Mouse (Mus musculus) NIH3T3 (cell line): ENCODE measurements around the gene Cnot10.

Source experiments
- DNase-seq: peaks from one replicate; pipeline ENCODE4 v3.0.0-alpha.2; 2012; ENCODE audit warnings: low read depth

Cnot10 gene

DNA sequence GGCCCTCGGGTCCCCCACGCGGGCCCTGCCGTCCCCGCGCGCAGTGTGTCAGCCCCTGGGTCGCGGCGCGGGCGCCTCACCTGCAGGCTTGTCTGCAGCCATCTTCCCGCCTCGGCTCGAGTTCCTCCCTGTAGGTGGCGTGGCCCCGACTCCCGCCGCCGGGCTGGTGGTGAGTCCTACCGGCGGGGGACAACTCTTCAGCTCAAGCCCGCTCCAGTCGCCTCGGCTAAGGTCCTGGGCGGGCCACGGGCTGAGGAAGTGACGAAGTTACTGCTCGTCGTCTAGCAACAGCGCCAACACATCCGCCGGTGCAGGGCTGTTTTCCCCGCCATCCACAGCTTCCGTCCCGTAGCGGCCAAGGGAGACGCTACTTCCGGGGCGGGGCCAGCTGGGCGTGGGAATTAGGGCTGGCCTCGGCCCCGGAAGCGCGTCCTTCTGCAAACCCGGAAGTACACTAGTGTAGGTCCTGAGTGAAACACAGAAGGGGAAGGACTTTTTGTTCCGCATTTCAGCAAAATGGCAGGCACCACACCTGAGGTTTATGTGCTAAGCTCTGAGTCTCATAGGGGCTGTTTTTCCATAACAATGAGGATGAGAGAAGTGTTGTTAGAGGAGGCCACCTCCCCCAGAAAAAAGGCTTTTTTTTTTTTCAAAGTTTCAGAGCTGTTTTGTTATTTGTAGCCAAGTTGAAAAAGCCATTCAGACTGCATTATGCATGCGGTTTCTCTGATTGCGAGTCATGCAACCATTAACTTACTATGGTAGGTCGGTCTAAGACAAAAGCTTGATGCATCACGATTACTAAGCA is at the start of gene Cnot10:
Gene Cnot10, minus strand, starts transcription at position 346 of the 808 bp plus-strand sequence.
- DNase-seq, result peak; percentile 99

DNA sequence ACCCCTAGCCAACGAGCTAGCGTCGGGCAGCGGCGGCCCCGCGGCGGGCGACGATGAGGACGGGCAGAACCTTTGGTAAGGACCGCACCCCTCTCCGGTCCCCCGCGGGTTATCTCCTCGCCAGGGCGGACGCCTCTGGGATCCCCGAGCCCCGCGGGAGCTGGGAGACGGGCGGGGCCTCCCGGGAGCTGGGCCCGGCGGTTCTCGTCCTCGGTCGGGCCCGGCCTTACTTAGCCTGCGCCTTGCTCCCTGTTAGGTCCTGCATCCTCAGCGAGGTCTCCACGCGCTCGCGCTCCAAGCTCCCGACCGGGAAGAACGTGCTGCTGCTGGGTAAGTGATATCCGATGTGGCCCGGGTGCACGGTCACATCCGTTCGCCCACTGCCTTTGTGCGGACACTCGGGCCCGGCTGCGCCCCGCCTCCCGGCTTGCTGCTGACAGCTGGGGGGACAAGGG is 49.0 kb upstream of the Cnot10 start:
- peak; percentile 54 for DNase-seq

DNA sequence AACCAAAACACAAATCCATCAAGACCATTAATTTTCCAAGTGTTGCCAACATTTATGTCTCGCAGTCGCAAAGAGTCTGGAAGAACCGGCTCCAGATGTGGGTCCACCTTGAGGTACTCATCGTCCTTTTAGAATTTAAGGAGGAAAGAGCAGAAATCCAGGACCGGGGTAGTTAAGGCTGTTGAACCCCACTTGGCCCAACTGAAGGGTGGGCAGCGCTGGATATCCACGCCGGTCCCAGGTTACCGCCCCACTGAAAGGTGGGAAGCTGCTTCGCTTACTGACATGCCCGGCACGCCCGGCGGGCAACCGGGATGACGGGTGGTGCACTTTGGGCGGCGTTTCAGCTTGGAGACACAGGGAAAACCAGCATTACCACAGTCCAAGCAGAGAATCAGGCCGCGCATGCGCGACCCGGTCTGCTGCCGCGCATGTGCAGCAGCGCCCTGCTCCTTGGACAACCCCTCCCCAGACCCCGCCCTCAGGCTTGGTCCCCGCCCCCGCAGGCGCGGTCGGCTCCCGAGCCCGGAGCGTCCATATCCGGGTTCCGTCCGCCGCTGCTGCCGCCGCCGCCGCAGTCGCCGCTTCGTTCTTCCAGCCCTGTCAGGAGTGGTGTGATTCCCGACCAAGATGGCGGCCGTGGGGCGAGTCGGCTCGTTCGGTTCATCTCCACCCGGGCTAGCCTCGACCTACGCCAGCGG is 48.4 kb upstream of the Cnot10 start, which contains the start of gene Dync1li1:
Gene Dync1li1, plus strand, starts transcription at position 539 of the 701 bp plus-strand sequence.
- DNase-seq, result peak; percentile 98

DNA sequence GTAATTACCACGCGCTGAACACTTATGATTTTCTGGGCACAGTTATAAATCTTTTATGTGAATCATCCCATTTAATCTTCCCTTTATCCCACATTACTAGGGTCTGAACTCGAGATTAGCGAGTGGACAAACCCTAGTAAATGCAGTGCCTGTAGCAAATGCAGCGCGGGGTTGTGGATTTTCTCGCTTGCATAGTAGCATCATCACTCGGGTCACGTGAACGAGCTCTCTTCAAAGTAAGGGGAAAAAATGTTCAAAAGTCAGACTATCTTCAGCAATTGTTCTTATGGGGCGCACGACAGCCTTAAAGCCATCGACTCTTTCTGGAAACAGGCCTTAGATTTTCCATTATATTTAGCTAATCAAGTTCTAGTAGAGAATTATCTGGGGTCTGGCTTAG is 47.7 kb upstream of the Cnot10 start:
- no peak for DNase-seq

DNA sequence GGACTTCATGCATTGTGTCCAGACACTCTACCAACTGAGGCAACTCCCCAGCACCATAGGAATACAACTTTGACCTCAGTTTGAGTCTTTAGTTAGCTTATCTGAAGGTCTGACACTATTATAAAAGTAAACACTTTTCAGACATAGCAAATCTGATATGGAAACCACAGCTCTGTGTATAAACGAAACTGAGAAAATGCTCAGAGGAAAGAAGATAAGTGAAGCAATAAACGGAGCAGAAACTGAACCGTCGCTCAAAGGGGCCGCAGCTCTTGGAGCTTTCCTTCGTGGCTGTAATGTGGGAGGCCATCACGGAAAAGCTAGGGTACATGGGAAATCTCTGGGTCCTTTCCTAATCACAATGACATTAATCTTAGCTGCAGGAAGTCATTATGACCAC is 46.3 kb upstream of the Cnot10 start:
- no peak for DNase-seq

DNA sequence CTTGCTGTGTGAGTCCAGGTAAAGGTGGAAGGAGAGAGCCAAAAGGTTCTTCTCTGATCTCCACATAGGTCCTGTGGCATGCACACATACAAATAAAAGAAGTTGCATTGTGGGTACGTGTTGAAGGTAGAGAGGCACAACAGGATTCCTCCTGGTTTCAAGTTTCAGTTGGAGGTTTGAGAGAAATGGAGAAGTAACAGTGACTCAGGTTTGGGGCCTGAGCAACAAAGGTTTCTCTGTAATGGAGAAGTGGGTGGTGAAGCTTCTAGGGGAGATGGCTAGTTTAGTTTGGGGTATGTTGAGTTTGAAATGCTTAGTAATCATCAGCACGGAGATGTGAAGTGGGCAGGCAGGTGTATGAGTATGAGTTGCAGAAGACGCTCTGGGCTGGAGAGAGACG is 42.2 kb upstream of the Cnot10 start:
- DNase-seq, result no peak

DNA sequence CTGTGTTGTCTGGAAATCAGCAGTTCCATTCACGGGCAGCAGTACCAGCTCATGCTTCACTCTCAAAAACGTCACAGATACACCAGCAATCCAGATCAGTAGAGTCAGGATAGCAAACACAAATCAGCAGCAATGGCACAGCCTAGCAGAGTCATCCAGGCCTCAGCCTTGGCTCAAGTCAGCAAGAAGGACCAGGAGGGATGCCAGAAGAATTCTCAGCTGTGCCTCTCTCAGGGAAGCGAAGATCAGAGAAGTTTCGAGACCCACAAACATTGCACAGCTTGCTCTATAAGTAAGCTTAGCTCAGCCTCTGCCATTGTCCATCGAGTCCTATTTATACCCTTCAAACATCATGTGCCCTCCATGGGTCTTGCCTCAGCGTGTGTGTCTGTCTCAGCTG is 40.5 kb upstream of the Cnot10 start:
- peak; percentile 28 for DNase-seq

DNA sequence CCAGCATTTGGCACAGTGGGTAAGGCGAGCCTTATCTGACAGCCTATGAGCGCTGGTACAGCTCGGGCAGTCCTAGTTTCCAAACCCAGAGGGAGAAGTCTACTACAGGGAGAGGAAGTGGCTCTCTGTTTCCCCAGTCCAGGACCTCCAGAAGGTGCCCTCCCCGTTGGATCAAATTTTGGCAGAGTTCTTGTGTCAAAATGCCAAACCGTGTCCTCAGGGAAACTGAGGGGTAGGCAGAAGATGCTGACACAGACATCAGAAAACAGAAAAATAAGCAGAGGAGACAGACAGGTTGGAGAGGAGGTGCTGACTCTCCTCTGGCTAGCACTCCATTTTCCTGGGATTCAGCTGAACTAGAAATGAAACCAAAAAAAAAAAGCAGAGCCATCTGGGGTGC is 40.0 kb upstream of the Cnot10 start:
- DNase-seq, result no peak

DNA sequence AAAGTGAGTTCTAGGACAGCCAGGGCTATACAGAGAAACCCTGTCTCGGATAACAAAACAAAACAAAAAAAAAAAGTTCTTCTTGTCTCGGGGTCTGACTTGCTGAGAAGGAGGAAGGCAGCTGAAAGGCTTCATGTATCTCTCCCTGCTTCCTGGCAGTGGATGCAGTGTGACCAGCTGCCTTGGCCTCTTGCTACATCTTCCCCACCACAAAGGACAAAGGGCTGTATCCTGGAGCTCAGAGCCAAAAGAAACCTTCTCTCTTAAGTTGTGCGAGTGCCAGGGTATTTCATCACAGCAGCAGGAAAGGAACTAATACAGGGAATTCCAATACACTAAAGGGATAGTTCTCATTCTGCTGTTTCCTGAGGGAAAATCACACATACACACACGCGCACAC is 38.6 kb upstream of the Cnot10 start:
- DNase-seq, result peak; percentile 68

DNA sequence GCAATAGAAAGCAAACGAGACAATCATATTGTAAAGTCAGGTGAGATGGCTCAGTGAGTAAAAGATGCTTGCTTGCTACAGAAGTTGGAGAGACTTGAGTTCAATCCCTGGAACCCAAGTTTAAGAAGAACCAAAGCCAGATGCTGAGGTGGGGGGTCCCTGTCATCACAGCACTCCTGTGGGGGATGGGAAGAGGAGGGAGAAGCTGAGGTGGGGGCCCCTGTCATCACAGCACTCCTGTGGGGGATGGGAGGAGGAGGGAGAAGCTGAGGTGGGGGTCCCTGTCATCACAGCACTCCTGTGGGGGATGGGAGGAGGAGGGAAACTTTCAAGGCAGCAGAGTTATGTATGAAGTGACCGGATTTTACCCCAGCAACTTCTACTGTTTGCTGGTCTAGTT is 33.6 kb upstream of the Cnot10 start:
- DNase-seq, result no peak

DNA sequence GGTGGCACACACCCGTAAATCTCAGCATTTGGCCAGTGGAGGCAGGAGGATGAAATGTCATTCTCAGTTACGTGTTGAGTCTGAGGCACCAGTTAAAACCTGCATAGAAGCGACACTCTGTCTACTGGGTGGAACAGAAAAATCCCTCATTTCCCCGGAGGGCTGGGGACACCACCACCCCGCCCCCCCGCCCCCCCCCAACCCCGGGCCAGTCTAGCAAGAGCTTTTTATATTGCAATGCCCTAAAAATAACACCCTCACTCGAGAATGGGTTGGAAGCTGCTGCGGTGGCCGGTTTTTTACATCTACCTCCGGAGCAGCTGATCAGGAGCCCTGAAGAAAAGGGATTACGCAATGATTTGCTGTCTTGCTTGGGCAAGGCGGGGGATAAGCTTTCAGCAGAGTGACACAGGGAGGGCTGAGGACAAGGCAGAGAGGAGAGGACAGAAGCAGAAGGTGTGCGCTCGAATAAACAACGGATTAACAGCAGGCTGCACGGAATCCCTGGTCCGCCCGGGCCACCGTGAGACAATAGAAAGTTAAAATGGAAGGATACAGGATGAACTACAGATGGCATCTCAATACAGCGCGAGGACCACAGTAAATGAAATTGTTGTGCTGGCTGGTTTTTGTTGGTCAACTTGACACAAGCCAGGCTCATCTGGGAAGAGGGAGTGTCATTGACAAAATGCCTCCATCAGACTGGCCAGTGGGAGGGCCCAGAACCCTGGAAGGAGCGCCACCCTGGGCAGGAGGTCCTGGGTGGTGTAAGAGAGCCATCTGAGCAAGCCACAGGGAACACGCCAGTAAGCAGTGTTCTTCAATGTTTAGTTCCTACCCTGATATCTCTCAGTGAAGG is 32.9 kb upstream of the Cnot10 start:
- DNase-seq, result no peak

DNA sequence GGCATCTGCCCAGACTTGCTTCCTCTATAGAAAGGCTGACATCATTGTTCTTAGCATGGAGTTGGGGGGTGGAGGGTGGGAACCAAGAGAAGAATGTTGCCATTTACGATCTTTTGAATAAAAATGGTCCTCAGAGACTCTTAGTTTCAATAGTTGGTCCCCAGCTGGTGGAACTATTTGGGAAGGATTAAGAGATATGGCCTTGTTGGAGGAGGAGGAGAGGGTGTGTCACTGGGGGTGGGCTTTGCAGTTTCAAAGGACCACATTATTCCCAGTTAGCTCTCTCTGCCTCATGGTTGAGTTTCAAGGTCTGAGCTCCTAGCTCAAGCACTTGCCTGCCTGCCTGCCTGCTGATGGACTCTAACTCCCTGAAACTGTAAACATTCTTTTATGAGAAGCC is 32.0 kb upstream of the Cnot10 start:
- no peak for DNase-seq

DNA sequence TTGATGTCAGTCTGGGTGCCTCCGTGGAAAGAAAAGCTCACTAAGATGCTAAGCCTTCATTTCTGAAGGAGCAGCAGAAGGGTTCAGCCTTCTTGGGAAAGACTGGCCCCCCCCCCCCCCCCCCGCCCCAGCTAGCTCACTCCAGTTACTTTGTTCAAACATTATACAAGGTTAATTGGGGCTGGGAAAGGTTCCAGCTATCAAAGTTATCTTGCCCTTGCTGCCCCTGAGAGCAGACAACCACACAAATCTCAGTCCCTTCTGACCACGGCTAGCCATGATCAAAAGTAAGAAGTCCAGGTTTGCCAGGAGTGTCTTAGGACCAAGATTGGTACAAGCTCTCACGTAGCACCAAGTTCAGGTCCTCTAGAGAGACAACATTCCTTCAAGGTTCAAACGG is 29.0 kb upstream of the Cnot10 start:
- DNase-seq, result no peak

DNA sequence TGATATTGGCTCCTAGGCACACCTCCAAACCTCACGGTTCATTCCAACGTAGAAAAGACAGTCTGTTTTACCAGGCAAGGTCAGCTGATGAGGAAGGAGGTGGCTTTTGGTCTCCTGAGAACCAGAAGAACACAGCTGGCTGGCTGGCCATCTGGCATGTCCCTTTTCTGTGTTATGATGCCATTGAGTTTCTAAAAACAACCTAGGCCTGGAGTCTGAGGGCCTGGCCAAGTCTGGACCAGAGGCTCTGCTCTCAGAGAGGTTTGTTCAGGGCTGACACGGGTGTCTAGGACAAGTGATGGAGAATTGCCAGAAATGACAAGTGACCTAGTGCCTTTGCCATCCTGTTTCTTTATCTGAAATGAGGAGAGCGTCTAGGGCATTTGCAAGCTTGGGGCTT is 28.1 kb upstream of the Cnot10 start:
- DNase-seq, result no peak

DNA sequence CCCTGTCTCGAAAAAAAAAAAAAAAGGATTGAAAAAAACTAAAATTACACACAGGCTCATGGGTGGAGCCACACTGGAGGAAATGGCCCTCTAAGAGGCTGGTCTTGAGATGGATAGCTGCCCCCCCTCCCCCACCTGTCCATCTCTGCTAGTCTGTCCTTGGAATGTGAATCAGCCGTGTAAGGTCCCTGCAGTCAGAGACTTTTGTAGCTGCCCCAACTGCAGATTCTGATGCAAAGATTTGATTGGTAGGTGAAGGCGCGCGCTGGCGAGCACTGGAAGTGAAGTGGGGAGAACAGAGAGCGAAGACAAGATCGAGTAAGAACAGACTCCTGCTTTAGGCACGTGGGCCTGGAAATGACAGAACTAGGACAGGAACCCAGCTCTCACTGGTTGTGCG is 26.9 kb upstream of the Cnot10 start:
- DNase-seq, result no peak

DNA sequence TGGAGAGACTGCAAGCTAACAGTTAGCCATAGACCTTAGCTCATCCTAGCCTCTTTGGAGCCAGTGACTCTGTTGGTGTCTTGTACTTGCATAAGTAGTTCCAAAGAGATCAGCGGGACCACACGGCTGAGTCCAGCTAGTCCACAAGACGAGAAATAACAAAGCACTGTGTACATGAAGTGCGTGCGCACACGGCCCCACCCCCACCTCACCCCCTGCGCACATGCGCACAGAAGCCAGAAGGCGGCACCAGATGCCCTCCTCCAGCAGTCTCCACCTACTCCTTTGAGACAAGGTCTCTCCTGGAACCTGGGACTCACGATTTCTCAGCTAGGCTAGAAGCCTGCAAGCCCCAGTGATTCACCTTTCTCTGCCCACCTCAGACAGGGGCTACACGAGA is 23.8 kb upstream of the Cnot10 start:
- DNase-seq, result no peak

DNA sequence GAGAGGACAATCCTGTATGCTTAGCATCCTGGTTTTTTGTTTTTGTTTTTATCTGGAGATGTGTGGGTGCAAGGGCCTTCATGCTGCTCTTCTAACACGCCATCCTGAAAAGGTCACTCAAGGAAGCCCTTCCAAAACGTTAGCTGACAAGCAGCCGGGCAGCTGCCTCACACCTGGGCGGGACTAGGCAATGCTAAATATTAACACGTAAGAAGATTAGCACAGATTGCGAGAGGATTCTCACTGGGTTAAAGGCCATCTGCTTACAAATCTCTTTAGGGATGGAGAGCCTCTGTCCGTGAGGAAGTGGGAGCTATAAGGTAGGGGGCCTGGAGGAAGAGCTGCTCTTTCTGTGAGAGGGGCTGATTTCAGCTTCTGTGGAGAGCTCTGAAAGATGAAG is 22.0 kb upstream of the Cnot10 start:
- DNase-seq, result no peak

DNA sequence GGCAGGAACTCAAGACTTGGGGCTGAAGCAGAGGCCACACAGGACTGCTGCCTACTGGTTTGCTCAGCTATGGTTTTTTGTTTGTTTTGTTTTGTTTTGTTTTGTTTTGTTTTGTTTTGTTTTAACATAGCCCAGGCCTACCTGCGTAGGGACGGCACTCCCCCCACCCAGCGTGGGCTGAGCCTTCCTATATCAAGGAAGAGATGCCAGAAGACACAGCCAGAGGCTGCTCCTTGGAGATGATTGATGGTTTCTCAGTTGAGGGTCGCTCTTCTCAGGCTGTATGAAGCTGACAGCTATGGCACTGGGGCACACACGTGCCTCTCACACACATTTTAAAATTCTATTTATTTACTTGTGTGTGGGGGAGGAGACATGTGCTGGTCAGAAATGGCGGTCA is 21.0 kb upstream of the Cnot10 start:
- no peak for DNase-seq

DNA sequence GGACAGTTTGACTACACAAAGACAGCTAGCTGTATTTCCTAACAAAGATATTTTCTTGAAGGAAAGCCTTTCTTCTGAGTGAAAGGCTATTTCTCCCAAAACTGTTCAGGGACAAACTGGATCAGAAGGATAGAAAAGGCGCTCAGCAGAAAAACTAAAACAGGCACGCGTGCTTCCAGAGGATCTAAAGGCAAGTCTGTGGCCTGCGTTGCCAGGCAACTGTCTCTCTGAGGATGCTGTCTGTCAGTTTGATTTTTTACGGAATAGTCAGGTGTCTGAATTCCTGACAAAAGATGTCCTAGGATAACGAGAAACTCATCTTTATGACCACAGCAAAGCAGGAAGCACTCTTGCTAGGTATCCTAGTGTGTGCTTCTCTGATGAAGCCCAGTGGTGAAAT is 20.5 kb upstream of the Cnot10 start:
- DNase-seq, result no peak

DNA sequence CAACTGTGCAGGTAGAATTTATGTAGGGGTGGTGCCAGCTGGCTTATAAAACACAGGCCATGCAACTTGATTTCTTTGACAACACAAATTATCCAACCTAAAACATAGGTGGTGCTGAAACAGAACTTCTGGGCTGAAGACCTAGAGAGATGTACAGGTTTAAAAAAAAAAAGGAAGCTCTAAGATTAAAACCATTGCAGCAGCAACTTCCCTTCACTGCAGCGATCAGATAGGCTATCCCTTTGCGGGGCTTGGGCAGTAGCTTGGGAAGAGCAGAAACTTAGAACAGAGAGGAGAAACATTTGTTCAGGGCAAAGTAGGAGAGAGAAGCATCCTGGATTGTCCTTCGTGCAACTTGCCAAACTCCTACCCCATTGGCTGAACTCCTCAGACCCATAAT is 16.7 kb upstream of the Cnot10 start:
- DNase-seq, result no peak

DNA sequence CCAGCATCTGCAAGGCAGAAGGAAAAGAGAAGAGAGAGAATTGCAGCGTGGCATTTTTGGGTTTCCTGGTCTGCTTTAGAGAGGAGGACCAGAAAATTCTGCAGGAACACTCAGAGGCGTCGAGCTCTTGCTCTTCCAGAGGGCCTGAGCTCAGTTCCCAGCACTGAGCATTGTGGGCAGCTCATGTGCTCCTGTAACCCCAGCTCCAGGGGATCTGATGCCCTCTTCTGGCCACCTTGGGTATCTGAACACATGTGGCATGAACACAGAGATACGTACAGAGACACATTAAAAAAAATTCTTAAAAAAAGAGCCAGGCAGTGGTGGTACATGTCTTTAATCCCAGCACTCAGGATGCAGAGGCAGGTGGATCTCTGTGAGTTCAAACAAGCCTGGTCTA is 15.4 kb upstream of the Cnot10 start:
- DNase-seq, result no peak

DNA sequence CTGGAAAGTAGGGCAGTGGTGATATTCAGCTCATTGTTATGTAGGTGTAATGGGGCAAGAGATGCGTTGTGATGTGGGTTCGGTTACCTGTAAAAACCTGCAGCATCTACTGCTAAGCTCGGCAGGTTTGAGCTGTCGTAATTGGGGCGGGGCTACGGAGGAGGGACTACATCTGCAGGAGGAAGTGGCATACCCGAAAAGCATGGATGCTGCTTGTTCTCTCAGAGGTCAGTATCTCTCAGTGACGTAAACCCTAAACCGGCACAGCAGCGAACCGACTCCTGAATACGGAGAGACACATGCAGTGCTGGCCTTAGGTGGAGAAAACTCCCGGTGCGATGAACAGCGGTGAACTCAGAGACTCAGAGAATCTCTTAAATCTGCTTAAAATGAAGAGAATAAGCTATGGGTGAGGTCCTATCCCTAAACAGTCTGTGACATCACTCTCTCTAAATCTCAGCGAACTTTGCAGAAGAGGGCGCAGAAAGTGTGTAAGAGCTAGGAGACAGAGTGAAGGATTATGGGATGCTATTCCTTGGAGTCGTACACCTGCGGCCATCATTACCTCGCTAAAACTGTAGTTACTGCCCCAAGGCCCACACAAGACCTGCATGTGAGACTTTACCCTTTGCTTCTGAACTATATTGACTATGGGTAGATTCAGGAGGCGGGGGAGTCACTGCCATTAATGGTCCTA is 11.1 kb upstream of the Cnot10 start:
- no peak for DNase-seq
